Mouse (Mus musculus): ENCODE data around the gene Arf3.
"Not testable (repeated sequence)": the region's sequence is repeated elsewhere in the genome, so short reads cannot be mapped to it uniquely, and the experiment has no call there.

Arf3 gene

DNA sequence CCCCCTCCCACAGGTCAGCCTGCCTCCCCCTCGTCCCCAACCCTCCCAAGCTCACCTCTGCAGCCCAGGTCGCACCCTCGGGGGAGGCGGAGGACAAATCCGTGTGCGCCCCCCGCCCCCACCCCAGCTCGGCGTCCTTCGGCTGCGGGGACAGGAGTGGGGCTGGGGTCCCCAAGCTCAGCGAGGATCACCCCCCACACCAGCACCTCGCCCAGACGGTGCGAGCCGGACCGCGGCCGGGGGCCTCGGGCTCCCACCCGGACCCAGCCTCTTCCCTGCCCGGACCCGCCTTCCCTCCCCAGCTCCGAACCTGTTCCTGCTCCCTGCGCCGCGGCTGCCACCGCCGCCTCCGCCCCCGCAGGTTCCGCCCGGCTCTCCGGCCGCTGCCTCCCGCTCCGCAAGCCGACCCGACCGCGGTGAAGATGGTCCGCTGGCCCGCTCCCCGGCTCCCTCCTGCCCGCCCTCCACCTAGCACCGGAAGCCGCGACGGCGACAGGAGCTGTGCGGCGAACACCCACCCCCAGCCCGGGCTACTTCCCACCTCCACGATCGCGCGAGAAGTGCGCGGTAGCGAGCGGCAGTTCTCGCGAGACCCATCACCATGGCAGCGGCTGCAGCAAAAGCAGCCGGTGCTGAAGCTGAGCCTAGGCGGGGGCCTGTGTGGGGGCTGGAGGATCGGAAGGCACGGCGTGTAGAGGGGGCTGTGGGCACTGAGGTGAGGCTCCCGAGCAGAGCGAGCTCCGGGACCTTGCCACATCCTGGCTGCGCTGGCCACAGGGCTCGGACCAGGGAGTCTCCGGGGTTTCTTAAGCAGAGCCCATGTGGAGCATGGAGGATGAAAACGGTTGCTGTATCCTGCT, at the start of gene Arf3:
Gene Arf3 (minus strand): TSS at position 545 of the 860 bp plus-strand sequence.
- DNase-seq: peak; percentile 97 to 98

DNA sequence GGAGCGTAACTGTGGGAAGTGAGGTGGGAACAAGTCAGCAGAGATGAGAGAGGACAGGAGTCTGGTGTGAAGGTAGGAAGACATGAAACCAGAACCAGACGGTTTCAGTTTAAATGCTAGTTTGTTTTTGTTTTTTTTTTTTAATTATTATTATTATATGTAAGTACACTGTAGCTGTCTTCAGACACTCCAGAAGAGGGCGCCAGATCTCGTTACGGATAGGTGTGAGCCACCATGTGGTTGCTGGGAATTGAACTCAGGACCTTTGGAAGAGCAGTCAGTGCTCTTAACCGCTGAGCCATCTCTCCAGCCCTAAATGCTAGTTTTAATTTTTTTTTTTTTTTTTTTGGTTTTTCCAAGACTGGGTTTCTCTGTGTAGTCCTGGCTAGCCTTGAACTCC, 47.2 kb upstream of the Arf3 start:
- not testable (repeated sequence) for DNase-seq

DNA sequence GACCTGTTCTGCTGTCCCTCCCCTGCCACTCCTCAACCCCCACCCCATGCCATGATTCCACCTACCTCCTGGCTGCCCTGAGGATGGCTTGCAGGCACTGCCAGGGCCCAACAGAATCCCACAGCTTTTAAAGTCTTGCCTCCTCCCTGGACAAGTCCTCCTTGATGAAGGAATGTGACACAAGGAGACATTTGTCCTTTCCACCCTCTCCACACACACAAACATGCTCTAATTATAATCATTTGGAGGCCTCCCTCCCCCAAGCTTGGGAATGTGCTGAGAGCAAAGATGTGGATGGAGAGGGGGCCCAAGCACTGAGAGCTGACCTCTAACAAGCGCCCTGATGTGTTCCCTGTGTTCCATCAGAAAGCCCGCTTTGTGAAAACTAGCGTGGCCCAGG, 46.4 kb upstream of the Arf3 start, which contains the start of gene Ddn:
Gene Ddn (minus strand): TSS at position 101 of the 400 bp plus-strand sequence.
- DNase-seq: no peak

DNA sequence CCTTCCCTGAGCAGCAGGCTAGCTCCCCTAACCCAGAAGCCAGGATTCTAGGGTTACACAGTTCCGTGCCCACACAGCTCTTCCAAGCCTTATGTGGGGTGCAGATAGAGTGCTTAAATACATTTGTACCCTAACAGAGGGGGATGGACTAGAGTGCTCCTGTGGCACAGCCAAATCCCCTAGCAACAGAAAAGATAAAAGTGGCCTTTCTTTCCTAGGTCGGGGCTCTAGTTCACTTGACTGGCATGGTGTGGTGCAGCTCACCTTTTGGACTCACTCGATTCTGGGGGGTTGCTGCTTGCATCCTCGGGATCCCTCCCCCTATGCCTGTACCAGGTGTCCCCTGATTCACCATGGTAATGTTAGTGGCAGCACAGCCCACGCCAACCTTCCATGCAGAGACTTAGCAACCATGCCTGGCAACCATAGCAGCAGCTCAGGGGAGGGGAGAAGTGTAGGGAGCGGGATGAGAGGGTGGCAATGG, 45.7 kb upstream of the Arf3 start:
- peak in 1 of 2 experiments; percentile 18 for DNase-seq

DNA sequence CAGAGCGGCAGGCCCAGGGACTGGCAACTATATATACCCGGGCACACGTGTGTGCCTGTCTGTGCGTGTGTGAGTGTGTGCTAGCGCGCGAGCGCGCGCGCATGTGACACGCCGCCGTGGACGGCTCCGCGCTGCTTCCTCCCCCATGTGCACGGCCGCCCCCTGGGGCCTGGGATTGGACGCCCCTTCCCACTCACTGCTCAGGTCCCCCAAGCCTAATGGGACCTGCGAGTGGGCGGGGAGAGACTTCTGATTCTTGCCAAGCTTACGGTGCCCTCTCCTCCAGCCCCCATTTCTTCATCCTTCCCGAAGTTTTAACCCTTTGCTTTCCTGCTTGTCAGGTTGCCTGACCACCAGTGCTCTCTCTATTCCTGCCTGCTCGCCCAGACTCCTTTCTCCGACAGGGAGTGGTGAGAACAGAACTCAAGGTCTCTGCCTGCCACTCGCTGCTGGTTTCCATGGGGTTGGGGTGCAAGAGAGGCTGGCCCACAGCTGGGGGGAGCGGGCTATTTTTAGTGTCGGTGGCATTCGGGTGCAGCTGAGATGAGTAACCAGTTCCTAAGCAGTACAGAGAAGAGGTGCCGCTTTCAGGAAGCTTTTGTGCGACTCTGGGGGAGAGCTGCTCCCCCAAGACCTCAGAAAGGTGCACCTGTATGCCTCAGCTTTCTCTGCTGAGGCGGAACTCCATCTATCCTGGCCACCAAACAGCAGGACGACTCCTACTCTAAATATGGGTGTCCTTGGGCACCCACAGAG, 45.1 kb upstream of the Arf3 start:
- DNase-seq: peak; percentile 65 to 68

DNA sequence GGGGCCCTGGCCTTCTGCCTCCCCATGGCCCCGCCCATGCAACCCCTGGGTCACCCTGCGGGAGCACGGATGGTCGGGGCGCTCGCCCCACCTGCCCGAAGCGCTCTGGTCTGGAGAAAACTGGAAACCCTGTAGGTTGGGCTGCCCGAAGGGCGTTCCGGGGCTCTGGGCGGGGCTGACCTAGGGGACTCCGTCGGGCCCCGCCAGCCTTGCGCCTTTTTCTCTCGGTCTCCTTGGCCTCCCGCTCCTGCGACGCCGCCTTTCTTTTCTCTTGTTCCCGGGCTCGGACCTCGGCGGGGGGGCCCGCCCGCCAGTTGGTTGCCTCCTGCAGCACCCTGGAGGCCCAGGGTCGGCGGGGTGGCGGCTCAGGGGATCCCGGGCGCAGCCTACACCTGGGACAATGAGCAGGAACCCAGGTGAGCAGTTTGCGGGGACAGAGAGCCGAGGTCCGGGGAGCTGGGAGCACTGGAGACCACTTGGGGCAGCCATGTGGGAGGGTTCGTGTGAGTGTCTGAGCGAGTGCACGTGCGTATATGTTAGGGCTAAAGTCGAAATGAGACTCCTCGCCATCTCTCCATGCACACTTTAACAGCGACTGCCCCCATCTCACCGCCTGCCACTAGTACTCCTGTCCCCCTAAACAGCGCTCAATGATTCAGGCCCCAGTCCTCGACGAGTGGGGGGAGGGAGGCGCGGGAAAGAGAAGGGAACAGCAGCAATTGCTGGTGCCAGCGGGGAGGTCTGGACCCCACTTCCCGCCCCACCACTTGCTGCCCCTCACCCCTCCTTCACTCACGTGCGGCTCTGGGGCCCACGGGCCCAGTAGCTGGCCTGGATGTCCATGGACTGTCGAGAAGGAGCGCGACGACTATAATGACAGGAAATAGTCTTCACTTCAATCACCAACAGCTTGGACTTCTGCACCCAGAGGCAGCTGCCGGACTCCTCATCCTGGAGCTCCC, 44.1 kb upstream of the Arf3 start:
- DNase-seq: peak; percentile 32 to 38

DNA sequence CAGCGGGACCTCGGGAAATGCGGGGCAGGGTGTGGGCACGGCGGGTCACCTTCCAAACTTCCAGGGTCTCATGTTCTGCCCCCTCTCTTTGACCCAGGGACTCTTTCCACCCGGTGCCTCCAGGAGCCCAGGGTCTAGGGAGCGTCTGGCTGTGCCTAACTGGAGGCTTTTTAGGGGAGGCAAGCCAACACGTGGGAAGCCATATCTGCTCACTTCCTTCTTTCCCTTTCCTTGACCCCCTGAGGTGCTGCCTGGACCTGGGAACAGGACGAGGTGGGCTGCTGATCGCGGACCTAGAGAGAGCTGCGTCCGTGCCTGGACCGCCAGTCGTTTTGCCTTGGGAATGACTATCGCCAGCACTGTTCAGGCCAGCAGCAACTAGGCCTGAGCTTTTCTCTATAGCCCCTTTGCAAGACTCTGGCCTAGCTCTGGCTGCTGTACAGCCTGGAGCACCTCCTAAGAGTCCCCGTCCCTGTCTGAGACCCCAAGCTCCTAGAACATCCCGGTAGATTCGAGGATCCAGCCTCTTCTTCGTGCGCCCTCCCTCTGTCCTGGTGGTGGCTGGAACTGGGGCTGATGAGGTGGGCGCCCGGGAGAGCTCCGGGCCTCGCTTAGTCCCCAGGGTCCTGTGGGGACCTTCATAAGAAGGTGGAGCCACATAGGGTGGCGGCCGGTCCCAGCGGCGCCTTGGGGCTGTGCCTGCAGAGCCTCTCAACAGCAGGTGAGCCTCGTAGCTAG, 43.2 kb upstream of the Arf3 start:
- peak in 1 of 2 experiments; percentile 19 for DNase-seq

DNA sequence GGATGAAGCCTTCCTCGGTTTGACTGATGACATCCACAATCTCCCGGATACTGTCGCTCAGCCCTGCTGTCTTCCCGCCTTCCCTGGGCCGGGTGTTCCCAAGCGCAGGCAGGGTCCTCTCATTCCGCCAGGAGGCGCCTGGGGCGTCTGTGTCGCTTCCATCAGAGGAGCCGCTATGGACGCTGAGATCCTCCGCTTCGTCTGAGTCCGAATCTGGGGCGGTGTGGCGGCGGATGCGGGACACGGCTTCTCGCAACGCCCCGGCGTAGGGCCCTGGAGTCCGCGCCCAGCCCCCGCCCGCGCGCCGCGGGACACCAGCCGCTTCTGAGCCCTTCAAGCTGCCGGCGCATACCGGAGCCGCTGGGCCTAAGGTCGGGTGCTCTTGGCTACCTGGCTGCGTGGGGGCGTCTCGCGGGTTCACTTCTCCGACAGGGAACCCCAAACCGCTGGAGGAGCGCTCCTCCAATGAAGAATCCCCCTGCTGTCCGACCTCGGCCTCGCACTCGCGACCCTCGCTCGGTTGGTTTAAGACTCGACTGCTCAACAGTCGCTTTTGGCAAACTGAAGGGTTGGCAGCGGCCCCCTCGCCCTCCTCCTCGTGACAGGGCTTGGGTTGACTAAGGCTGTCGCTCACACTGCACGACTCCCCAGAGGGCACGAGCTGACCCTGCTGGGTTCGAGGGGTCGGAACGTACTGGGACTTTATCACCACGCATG, 42.5 kb upstream of the Arf3 start:
- DNase-seq: peak; percentile 81 to 84

DNA sequence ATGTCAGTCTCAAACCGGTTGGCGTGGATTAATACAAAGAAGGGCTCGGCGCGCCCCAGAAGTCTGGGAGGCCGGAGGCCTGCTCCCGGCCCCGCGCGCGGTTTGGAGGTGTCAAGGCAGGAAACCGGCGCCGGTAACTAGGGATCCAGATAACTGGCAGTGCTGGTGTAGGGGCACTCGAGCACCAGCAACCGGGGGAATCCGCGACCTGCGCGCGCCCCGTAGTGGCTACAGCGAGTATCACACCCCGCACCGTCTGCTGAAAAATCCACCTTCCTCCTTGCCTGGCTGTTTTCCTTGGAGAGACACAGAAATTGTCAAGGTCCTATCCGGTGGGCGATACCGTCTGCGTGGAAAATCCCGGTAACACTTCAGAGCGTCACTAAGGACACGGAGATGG, 41.0 kb upstream of the Arf3 start:
- DNase-seq: peak; percentile 94 to 96

DNA sequence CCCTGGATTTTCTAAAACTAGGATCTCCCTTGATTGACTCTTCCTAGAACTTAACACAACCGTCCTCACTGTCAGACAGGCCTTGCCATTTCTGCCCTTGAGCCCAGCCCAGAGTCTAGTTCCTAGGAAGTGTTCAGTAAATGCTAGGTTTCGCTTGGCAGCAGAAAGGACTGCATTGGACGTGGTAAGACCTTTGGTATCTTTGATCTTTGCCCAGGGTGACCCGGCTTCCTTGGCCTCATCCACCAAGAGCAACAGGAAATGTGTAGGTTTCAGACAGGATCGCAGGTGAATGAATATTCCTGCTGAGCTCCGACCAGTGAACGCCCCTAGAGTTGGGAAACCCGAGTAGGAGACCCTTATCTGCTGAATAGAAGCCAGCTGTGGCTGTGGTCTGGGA, 39.9 kb upstream of the Arf3 start:
- DNase-seq: no peak

DNA sequence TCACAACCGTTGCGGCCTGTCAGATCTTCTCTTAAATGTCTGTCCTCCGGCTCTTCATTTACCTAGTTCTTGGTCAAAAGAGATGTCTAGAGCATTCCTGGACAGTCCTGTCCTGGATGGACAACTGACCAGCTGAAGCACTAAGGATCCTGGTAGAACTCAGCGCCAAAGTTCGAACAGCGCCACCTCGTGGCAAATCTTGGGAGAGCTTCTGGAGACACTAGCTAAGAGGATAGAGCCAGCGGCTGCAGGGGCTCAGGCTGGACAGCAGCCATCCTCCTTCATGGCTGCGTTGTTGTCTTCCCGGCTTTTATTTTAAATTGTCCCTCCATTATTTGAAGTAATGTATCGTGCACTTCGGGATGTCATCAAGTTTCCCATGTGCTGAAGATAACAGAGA, 36.4 kb upstream of the Arf3 start:
- DNase-seq: peak; percentile 91 to 94

DNA sequence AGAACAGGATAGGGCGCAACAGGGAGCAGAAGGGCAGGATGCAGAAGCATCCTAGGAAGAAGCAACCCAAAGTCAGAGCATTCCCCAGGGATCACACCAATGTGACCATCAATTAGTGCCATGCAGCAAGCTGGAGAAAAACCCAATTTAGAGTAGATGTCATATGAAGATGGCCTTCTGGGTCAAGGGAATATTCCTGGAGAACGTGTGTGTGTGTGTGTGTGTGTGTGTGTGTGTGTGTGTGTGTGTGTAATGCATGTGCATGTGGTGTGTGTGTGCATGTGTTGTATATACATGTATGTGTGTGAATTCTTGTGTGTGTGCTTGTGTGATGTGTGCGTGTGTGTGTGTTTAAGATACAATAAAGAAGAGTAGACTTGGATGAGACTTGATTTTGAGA, 35.9 kb upstream of the Arf3 start:
- no peak for DNase-seq

DNA sequence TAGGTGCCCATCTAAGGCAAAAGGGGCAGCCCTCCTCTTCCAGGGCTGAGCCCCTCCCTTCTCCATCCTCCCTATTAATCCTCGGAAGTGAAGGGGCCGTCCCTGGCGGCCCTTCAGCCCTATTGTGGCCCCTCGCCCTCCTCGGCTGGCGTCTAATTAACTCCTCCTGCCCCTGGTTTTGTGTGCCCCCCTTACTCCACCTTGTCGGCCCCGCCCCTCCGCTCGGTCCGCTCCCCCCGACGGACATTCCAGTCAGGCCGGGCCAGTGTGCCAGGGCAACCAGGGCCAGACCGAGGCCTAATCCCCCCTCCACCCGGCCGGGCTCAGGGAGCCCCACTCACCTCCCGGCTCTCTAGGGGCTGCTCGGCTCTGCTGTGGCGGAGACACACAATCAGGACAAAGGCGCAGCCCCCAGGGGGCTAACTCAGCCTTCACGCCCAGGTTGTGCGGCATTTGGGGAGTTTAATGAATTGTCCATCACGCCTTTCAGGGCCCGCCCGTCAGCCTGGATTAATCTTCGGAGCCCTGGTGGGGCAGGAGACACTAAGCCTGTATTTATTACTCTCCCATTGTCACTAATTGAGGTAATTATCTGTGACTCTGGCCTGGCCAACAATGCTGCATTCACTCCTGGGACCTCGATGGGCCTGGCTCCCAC, 35.0 kb upstream of the Arf3 start:
- no peak for DNase-seq

DNA sequence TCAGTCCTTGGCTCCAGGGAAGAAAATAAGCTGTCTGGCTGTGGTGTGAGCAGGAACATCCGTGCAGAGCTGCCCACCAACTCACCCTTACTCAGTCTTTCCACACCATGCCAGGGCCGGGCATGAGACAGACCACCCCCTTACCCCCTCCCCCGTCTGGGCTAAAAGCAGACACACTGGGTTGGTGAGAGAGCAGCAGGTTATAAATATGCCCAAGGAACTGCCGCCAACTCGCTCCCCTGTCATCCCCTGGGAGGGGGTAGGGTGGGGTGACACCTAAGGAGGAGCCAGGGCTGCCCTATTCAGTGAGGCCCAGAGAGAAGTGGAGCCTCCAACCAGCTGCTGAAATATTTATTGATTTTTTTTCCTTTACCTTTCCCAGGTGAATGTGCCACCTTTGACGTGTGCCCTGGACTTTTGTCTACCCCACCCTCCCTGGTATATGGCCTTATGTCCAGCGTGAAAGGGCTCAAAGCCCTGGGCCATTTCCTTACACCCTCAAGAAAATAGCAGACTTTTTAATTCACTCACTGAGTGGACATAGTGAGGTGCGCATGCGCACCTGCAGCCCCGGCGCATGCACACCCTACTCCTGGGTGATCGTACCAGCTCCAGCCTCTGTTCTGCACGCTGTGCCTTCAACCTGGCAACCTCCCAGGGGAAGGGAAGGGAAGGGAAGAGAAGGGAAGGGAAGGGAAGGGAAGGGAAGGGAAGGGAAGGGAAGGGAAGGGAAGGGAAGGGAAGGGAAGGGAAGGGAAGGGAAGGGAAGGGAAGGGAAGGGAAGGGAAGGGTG, 34.0 kb upstream of the Arf3 start:
- peak in 1 of 2 experiments; percentile 34 for DNase-seq

DNA sequence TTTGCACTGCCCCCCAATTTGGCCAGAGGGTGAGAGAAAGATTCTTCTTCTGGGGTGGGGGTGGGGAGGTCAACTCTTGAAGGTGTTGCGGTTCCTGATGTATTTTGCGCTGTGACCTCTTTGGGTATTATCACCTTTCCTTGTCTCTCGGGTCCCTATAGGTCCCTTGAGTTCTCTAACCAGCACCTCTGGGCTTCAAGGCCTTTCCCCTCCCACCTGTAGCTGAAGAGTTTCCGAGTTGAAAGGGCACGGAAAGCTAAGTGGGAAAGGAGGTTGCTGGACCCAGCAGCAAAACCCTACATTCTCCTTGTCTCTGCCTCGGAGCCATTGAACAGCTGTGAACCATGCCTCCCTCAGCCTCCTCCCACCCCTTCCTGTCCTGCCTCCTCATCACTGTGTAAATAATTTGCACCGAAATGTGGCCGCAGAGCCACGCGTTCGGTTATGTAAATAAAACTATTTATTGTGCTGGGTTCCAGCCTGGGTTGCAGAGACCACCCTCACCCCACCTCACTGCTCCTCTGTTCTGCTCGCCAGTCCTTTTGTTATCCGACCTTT, 30.2 kb upstream of the Arf3 start:
- no peak for DNase-seq

DNA sequence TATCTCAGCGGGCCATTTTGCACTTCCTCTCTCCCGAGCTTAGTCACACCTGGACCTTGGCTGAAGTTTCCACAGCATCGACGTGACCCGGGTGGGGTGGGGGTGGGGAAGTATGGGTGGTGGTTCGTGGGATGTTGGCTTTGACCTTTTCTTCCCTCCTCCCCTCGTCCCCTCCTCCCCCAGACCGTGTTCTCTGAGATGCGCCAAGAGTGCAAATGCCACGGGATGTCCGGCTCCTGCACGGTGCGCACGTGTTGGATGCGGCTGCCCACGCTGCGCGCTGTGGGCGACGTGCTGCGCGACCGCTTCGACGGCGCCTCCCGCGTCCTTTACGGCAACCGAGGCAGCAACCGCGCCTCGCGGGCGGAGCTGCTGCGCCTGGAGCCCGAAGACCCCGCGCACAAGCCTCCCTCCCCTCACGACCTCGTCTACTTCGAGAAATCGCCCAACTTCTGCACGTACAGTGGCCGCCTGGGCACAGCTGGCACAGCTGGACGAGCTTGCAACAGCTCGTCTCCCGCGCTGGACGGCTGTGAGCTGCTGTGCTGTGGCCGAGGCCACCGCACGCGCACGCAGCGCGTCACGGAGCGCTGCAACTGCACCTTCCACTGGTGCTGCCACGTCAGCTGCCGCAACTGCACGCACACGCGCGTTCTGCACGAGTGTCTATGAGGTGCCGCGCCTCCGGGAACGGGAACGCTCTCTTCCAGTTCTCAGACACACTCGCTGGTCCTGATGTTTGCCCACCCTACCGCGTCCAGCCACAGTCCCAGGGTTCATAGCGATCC, 29.4 kb upstream of the Arf3 start:
- no peak for DNase-seq

DNA sequence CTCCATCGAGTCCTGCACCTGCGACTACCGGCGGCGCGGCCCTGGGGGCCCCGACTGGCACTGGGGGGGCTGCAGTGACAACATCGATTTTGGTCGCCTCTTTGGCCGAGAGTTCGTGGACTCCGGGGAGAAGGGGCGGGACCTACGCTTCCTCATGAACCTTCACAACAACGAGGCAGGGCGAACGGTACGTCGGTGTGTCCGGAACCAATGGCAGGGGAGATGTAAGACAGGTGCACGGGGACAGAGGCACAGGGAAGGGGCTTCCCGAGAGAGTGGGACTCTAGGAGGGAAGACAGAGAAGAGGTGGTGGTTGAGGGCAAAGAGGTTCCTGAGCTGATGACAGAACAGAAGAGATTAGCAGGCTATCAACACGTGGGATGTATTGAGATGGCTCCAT, 28.8 kb upstream of the Arf3 start:
- no peak for DNase-seq

DNA sequence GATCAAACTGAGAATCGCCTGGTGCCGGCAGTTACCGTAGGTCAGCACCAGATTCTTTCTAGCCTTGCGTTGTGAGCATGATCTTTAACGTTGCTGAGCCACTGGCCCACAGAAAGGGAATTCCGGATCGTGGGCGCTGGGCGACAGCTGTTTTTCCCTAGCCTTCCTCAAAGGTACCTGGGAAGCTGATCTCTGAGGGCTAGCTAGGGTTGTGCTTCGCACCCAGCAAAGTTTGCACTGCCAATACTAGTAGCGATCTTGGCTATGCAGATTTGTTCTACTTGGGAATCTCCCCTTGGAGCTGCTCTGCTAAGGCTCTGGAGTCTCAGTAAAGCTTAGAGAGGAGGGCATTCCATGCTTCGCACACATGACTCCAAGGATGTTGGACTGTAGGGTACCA, 28.2 kb upstream of the Arf3 start:
- no peak for DNase-seq

DNA sequence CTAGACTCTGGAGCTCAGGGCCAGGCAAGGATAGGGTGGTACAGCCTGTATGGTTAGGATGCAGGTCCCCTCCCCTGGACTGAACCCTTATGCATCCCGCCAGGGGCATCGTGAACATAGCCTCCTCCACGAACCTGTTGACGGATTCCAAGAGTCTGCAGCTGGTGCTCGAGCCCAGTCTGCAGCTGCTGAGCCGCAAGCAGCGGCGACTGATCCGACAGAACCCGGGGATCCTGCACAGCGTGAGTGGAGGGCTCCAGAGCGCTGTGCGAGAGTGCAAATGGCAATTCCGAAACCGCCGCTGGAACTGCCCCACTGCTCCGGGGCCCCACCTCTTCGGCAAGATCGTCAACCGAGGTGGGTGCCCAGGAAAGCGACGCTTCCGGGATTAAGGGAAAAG, 27.7 kb upstream of the Arf3 start:
- DNase-seq: no peak

Measured in cerebellum, postnatal 10 days (tissue).